Mouse (Mus musculus) megakaryocyte, embryonic 14.5 days (primary cell): Measurements from ENCODE around the gene Gm45521. TPM values are rescaled to one million over a fixed set of nuclear protein-coding genes. Genes with fewer than 3 reads are reported as not detected.

Source experiments
- H3K27me3 ChIP-seq: replicated peaks from 2 replicates; pipeline ENCODE3; 2012; ENCODE audit warnings: inconsistent platforms
- H3K36me3 ChIP-seq: replicated peaks from 2 replicates; pipeline ENCODE3; 2012; ENCODE audit warnings: low read length, inconsistent platforms, mixed read lengths
- H3K4me1 ChIP-seq: 2 replicates; pipeline ENCODE4 v1.6.1; 2012; ENCODE audit warnings: inconsistent platforms
- H3K4me3 ChIP-seq: replicated peaks from 2 replicates; pipeline ENCODE3; 2012; ENCODE audit warnings: moderate library complexity, mild to moderate bottlenecking, inconsistent platforms
- H3K9me3 ChIP-seq: 2 replicates; pipeline ENCODE4 v1.6.1; 2012; ENCODE audit warnings: inconsistent platforms
- FLI1 ChIP-seq: IDR thresholded peaks from 2 replicates; pipeline ENCODE4 v1.6.1; 2012; ENCODE audit warnings: low read length, inconsistent platforms, mixed read lengths
- GATA1 ChIP-seq: IDR thresholded peaks from 3 replicates; pipeline ENCODE4 v1.6.1; 2012; ENCODE audit warnings: mixed read lengths, low read length, inconsistent platforms, borderline replicate concordance
- polyA plus RNA-seq: library from polyadenylated mRNA; stranded (reverse); fragments of >175 nt; gene quantifications from 2 replicates; pipeline ENCODE4 v1.2.3, GENCODE M21; 2012; ENCODE audit warnings: low replicate concordance; ENCODE audit not compliant: insufficient read depth

The Gm45521 gene
- polyA plus RNA-seq, 1 experiment, result not detected

- no peak overlapping the region for H3K4me3 ChIP-seq
- no peaks in the 10 kb centered on the region for H3K4me1 ChIP-seq
- peaks cover 4% of the 10 kb centered on the region for H3K36me3 ChIP-seq
- TF ChIP-seq GATA1, result no peak
- TF ChIP-seq FLI1, result no peak
- peaks cover 8% of the 10 kb centered on the region for H3K27me3 ChIP-seq
- no peaks in the 10 kb centered on the region for H3K9me3 ChIP-seq
Measured at GRCm38 (mm10) chr14:7951234-7951633, 5.9 kb upstream of the Gm45521 start.

DNA sequence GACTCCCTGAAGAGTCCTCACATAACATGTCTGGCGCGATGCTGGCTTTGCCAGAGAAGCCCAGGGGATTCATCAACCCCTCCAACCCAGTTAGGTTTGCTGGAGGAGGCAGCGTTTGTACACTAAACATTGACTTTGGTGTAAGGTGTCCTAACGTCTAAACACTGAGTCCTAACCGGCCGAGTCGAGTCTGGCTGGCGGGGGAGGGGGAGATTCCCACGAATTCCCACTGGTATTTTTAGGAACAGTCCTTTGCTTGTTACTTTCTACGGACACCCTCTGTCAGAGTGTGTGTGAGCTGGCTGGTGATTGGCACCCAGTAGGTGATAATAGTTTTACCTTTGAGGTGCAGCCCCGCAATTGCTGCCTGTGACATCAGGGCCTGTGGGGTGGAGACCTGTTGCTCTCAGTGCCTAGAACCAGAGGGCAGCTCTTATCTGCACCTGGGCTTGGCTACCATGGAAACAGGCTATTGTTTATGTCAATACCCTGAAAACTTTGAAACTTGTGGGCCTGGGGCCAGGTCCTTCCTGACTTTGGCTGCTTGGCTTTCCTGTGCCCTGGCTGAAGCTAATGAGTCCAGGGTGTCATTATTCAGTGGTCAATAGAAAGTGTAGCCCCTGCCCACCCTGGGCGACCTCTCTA lies 4.4 kb upstream of the Gm45521 start:
- Histone ChIP-seq H3K9me3 (no peaks in the 10 kb centered on the region), H3K4me3 (no peak overlapping the region), H3K4me1 (no peaks in the 10 kb centered on the region), H3K36me3 (peaks cover 4% of the 10 kb centered on the region), H3K27me3 (peaks cover 20% of the 10 kb centered on the region)
- TF ChIP-seq FLI1 (no peak), GATA1 (no peak)

GRCm38 (mm10) chr14:7954071-7954471 lies 3.0 kb upstream of the Gm45521 start:
- H3K36me3 ChIP-seq, result peaks cover 4% of the 10 kb centered on the region
- H3K9me3 ChIP-seq, result no peaks in the 10 kb centered on the region

DNA sequence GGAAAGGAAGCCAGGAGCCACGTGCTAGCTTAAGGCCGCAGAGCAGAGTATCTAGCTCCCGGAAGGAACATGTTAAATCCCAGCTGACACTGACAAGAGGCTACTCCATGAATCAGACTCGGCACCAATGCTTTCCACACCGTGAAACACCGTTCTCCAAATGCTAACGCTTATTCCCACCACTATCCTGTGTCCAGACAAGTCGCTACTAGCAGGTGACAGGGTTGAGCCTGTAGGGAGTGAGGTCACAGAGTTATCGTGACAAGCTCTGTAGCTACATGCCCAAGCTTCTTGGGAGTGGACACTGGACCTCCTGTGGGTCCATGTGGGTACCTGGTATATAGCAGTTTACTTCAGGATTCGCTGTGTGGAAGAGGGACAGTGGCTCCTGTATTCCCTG lies 661 bp upstream of the Gm45521 start:
- Histone ChIP-seq H3K27me3 (peaks cover 20% of the 10 kb centered on the region), H3K9me3 (no peaks in the 10 kb centered on the region), H3K4me3 (no peak overlapping the region), H3K36me3 (no peaks in the 10 kb centered on the region), H3K4me1 (0 out of 2 replicates have a peak, but pooled peaks cover 3% of the 10 kb centered on the region)
- TF ChIP-seq GATA1, result no peak
- no peak for TF ChIP-seq FLI1

More at GRCm38 (mm10) chr14:7954071-7954471, 3.0 kb upstream of the Gm45521 start:
- Histone ChIP-seq H3K4me1 (0 out of 2 replicates have a peak, but pooled peaks cover 3% of the 10 kb centered on the region), H3K27me3 (peaks cover 20% of the 10 kb centered on the region), H3K4me3 (no peak overlapping the region)
- TF ChIP-seq GATA1 (no peak), FLI1 (no peak)

- TF ChIP-seq FLI1, result no peak
- H3K4me1 ChIP-seq, result 0 out of 2 replicates have a peak, but pooled peaks cover 6% of the 10 kb centered on the region
- H3K36me3 ChIP-seq, result no peaks in the 10 kb centered on the region
- no peaks in the 10 kb centered on the region for H3K9me3 ChIP-seq
- H3K4me3 ChIP-seq, result no peak overlapping the region
- peaks cover 19% of the 10 kb centered on the region for H3K27me3 ChIP-seq
Measured at GRCm38 (mm10) chr14:7960616-7961015, 3.5 kb downstream of the Gm45521 start.

GRCm38 (mm10) chr14:7961714-7962113 lies 4.6 kb downstream of the Gm45521 start:
- no peak for TF ChIP-seq GATA1
- TF ChIP-seq FLI1, result no peak
- Histone ChIP-seq H3K36me3 (no peaks in the 10 kb centered on the region), H3K27me3 (peaks cover 14% of the 10 kb centered on the region), H3K9me3 (no peaks in the 10 kb centered on the region), H3K4me1 (peaks cover 7% of the 10 kb centered on the region; the same call in 1 of the 2 replicates), H3K4me3 (no peak overlapping the region)

DNA sequence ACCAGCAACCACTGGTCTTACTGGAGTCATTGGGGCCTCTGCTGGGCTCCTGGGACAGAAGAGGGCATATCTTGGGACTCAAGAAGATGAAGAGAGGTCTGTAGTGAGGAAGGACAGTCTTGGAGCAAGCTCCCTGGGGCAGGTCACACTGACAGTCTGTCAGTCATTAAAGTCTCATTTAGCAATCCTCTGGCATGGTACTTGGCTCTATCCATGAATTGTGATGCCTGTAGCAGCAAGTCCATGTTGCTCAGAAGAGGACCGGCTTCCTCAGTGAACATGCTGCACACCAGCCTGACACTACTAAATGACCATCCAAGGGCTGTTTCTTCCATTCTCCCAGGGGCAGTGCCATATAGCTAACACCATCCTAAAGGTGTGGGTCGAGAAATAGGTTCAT lies 5.5 kb downstream of the Gm45521 start:
- no peaks in the 10 kb centered on the region for H3K9me3 ChIP-seq
- H3K4me3 ChIP-seq, result no peak overlapping the region
- TF ChIP-seq GATA1 (no peak), FLI1 (no peak)
- peaks cover 9% of the 10 kb centered on the region for H3K27me3 ChIP-seq
- H3K36me3 ChIP-seq, result no peaks in the 10 kb centered on the region
- peaks cover 12% of the 10 kb centered on the region; the same call in 1 of the 2 replicates for H3K4me1 ChIP-seq

DNA sequence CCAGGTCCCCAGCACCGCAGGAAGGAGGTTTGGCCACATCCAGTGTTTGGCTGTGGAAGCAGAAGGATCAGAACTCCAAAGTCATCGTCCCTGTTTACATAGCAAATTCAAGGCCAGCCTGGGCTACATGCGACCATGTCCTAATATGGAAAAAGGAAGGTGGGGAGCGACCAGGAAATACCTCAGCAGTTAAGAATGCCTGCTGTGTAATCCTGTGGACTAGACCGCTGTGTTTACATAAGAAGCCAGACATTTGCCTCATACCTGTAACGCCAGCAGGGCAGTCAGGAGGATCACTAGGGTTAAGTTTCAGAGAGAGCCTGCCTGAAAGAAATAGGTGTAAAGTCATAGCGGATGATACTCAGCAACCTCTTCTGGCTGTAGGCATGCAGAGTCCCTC lies 6.1 kb downstream of the Gm45521 start:
- no peak overlapping the region for H3K4me3 ChIP-seq
- H3K36me3 ChIP-seq, result no peaks in the 10 kb centered on the region
- peaks cover 7% of the 10 kb centered on the region for H3K27me3 ChIP-seq
- no peaks in the 10 kb centered on the region for H3K9me3 ChIP-seq
- TF ChIP-seq FLI1 (no peak), GATA1 (no peak)
- H3K4me1 ChIP-seq, result peaks cover 12% of the 10 kb centered on the region; the same call in 1 of the 2 replicates

DNA sequence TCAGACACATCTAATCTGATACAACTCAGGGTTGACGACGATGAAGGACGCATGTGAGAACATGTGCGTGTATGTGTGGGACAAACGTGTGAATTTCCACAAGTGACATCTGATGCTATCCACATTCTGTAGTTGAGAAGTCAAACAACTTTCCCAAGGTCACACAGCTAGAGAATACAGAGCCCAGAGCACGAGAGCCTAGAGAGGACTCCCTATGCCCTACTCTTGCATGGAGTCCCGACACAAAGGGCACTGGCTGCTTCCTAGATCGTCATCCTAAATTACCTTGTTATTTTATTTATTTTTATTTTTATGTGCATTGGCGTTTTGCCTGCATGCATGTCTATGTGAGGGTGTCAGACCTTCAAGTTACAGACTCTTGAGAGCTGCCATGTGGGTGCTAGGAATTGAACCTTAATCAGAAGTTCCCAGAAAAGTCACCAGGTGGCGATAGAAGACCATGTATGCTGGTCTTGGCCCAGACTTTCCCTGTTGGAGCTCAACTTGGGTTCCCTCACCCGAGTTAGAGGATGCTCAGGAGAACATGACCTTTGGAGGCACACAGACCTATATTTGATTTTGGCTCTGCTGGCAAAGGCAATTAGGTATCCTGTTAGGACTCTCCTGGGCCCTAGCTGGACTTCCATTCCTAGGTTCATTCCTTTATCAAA lies 7.3 kb downstream of the Gm45521 start:
- Histone ChIP-seq H3K27me3 (peaks cover 7% of the 10 kb centered on the region), H3K36me3 (no peaks in the 10 kb centered on the region), H3K9me3 (no peaks in the 10 kb centered on the region), H3K4me1 (peaks cover 9% of the 10 kb centered on the region; the same call in 1 of the 2 replicates), H3K4me3 (no peak overlapping the region)
- TF ChIP-seq GATA1, result no peak
- no peak for TF ChIP-seq FLI1

DNA sequence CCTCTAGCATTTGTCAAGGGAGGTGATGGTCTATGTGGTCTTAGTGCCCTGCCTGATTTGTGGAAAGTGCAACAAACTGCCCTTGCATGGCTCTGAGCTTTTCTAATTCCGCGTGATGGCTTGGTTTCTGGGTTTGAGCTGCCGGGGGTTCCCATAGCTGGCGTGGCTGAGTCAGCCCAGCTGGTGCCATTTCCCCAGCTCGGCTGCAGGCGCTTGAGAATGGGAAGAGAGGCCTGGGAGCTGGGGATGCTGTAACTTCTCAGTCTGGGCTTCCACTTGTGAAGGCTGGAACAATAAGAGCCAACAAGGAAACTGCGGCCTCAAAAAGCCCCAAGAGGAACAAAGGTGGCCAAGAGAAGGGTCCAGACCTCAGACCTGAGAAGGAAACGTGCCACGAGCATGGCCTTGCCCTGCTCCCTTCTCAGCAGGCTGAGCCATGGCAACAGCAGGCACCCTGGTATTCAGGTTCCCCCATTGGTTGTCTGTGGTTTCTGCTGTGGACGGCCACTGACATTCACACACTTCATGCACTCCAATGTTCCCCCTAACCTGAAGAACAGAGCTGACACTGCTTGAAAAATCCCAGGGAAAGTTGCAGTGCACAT lies 14.9 kb downstream of the Gm45521 start:
- peaks cover 42% of the 10 kb centered on the region for H3K4me1 ChIP-seq
- peaks cover 2% of the 10 kb centered on the region for H3K27me3 ChIP-seq
- H3K9me3 ChIP-seq, result no peaks in the 10 kb centered on the region
- TF ChIP-seq GATA1 (no peak), FLI1 (no peak)
- no peak overlapping the region for H3K4me3 ChIP-seq
- no peaks in the 10 kb centered on the region for H3K36me3 ChIP-seq

DNA sequence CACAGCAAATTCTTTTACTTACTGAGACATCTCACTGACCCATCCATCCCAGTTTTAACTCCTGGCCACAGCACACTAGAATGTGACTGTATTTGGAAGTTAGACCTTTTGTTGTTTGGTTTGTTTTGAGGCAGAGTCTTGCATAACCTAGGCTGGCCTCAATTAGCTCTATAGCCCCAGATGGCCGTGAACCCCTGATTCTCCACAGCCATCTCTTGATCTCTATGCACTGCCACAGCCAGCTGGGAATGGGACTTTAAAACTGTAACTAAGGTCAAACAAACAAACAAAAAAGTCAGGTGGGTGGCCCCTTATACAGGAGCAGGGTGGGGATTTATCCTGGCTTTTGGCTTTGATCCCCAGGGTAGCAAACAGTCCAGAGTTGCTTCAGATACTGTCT lies 17.6 kb downstream of the Gm45521 start:
- no peak for TF ChIP-seq FLI1
- TF ChIP-seq GATA1, result no peak
- peaks cover 66% of the 10 kb centered on the region for H3K4me1 ChIP-seq
- H3K9me3 ChIP-seq, result no peaks in the 10 kb centered on the region
- H3K27me3 ChIP-seq, result no peaks in the 10 kb centered on the region
- H3K4me3 ChIP-seq, result no peak overlapping the region
- no peaks in the 10 kb centered on the region for H3K36me3 ChIP-seq
